Mouse (Mus musculus): ENCODE data around the gene Narf.

The Narf gene

DNA sequence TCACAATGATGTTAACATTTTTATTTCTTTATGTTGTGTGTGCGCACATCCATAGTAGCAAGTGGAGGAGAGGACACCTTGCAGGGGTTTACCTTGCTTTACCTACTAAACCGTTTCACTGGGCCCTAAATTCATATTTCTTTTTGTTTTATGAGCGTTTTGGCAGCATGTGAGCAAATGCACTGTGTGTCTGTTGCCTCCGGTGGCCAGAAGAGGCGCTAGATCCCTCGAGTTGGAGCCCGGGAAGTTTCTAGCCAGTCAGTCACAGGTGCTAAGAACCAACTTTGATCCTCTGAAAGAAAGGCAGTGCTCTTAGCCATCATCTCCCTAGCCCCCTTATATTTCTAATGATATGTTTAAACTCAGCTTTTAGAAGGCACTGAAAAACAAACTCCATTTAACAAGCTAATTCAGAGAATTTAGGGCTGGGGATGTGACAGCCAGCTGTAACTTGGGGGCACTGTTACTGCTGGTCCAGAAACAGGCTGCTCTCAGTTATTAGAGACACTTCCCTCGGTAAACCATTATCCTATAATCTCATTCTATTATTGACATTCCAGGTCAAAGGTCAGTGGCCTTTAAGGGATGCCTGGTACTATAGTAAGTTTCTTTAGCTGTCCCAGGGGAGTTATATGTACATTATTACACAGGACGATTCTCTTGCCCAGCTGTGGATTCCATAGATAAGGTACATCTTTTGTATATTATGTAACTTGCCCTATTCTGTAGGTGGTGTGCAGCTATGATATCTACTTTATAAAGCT lies 1.4 kb upstream of the Narf start:
- DNase-seq (ENCODE audit: low spot score), result no peak

DNA sequence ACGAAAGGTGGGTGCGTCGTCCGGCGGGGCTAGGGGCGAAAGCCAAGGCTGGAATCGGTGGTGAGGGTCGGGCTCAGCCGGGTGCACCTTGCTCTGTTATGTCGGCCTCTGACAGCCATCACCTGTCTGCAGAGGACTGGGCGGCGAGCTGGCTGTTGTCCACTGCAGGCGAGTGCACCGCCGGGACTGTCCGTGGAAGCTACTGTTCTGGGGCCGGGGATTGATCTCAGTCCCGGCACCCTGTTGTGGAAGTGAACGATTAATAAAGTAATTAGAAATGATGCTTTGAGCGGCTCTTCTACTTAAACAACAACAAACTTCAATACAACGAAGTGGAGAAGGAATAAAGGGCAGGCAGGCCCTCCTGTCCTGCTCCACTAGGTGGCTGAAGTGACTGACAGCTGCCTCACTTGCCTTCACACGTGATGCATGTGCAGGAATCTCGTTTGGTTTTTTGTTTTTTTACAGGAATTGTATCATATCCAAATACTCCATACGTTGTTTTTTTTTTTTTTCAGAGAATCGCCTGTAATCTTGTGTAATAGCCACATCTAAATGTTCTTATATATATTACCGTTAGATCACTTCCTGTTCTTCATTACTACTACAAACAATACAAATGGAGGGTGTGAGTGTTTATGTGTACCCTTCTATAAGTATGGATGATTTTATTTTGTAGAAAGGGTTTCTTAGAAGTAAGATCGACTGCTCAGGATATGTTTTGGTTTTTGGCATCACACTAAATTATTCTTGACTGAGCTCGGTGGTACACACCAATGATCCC lies 484 bp downstream of the Narf start:
- no peak for DNase-seq (ENCODE audit: low spot score)

DNA sequence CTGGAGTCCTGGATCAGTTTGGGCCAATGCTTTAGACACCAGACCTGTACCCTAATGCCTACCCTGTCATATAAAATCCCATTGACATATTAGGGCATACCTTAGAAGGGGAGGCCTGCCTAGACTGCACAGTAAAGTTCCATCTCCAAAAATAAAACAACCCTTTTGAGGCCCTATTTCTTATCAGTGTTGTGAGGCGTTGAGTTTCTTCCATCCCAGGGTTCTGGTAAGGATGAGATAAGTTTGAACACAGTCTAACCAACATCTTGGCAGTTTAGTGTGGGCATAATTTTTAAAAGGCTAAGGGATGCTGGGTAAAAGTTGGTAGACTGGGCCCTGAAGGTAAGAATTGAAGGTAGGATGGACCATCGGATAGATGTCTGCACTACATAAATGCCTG lies 2.6 kb downstream of the Narf start:
- DNase-seq (ENCODE audit: low spot score), result no peak

DNA sequence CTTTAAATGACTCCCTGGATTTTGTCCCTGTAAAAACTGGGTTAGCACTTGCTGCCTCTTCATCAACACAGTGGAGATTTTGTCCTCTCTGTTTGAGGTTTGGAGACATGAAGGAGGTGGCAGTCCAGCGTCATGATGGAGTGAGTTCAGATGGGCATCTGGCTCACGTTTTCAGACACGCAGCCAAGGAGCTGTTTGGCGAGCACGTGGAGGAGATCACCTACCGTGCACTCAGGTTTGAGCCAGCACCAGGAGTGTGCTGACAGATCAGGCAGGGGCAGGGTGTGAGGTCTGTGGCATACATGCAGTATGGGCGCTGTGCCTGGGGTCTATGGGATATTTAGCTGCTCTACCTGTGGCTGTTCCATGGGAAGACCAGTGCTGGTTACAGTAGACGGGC lies 13.1 kb downstream of the Narf start:
- no peak for DNase-seq (ENCODE audit: low spot score)

DNA sequence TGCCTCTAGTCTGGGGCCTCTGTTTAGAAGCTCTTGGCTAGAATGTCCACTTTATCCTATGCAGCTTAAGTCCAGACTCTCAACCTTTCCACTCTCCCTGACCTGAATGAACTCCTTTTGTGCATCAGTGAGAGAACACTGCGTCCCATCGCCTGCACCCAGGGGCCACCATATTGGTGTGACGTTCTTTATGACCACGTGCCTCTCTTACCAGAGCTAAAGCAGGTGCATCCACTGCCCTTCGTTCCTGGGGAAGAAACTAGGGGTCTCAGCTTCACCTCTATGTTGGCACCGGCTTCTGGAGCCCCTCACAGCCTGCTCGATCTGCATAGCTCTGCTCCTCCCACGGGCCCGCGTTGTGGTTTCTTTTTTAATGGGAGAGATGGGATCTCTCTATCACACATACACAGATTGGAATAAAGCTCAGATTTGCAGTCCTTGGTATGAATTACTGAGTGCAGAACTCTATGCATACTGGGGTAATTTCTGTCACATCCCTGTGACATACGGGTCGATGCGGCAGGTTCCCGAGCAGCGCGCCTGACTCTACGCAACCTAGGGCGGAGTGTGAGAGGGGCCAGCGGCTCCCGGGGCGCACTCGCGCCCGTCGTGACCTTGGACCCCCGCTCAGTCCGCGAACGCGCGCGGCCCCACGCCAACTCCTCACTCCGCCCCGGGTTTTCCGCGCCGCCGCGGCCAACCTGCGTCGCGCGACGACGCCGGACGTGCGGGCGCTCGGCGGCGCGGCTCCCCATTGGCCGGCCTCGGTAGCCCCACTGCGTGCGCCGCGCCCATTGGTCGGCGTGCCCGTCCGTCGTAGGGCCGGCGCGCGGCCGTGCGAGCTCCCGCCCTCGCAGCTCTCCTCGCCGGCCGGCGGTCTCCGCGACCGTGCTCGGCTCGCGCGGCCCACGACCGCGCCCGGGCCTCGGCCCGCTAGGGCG lies 22.4 kb downstream of the Narf start, which contains the start of gene Foxk2:
TSS of gene Foxk2 (plus strand) at position 831 of the 941 bp plus-strand sequence.
- peak; percentile 92 for DNase-seq (ENCODE audit: low spot score)

DNA sequence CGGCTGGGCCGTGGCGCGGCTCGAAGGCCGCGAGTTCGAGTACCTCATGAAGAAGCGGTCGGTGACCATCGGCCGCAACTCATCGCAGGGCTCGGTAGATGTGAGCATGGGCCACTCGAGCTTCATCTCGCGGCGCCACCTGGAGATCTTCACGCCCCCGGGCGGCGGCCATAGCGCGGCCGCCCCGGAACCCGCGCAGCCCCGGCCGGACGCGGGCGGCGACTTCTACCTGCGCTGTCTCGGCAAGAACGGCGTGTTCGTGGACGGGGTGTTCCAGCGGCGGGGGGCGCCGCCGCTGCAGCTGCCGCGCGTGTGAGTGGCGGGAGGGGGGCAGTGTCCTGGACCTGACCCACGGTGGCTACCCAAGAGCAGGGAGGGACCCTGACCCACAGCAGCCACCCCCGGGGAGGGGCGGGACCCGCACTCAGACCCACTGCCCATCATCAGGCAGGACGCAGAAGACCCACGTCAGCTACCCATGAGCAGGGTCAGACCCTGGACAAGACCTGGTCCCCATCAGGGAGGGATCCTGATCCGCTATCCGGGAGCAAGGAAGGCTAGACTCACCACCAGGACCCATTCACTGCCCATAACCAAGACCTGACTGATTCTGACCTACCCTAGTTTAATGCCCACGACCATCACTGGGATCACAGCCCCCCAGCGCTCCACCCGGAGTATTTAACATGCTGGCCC lies 23.3 kb downstream of the Narf start:
- peak; percentile 31 for DNase-seq (ENCODE audit: low spot score)

DNA sequence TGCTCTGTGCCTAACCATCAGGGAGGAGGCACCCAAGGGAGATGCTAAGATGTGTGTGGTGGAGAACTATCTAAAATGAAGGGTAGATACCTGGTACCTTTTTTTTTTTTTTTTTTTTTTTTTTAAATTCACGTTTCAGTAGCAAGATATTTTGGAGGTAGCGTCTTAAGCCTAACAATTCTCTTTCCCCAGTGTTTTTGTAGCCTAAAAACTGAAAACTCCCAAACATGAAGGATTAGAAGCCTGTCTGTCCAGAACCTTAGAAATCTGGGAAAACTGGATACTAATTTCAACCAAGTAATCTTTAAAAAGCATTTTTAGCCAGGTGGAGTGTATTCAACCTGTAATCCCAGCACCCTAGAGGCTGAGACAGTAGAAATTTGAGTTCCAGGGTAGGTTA lies 24.0 kb downstream of the Narf start:
- no peak for DNase-seq (ENCODE audit: low spot score)

DNA sequence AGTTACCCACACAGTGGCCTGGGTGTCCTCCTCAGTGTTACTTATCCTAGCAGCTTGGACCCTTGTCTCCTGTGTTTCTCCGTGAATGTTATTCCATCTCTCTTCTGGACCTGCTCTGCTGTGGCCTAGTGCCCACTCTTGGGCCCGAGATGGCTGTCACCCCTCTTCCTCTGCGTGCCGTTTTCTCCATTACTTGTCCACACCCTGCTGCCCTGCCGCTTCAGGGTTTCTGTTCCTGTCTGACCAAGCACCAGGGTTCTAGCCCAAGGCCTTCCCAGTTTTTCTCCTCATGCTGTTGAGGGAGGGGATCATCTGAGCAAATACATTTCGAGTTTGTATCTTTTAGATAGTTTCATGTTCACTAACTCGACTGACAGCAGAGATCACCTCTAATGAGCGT lies 40.5 kb downstream of the Narf start:
- no peak for DNase-seq (ENCODE audit: low spot score)

DNA sequence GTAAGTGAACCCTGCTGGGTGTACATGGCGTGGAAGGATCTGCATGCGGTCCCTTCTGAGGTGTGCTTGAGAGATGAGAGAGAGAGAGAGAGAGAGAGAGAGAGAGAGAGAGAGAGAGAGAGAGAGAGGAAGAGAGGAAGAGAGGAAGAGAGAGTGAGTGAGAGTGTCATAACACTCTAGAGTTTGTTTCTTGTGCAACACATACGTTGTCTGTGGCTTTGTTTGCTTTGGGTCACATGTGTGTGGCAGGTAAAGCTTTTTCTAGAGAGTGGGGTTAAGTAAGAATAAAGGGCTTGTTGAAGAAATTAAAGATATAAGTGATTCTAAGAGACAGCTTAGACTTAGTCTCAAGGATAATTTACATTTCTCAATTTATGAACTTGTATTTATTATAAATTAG lies 41.0 kb downstream of the Narf start:
- no peak for DNase-seq (ENCODE audit: low spot score)

DNA sequence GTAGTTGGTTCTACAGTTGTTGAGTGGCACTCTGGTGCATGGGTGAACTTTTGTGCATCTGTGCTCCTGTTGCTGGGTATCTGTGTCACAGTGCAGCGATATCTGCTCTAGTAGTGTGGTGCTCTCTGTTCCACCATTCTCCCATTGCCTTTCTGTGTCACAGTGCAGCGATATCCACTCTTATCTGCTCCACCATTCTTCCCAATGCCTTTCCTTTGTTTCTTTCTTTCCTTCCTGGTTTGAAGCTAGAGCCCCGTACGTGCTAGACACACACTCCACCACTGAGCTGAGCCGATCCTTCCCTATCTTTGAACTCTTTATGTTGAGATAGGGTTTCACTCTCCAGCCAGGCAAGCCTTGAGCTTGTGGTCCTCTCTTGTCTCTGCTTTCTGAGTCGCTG lies 45.9 kb downstream of the Narf start:
- no peak for DNase-seq (ENCODE audit: low spot score)

DNA sequence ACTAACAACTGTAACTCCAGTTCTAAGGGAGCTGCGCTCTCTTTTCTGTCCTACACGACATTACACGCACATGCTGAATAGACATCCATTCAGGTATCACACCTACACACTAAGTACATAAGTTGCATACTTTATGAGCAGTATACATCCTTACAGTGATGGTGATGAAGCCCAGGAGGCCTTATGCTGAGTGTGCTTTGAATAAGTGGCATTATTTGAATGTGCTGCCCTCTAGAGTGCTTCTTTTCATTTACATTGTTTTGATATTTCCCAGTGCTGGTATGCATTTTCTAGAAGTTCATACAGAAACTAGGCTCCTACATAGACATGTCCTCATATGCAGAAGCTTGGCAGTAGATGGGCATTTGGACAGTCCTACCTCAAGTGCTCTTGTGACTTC lies 52.8 kb downstream of the Narf start:
- no peak for DNase-seq (ENCODE audit: low spot score)

DNA sequence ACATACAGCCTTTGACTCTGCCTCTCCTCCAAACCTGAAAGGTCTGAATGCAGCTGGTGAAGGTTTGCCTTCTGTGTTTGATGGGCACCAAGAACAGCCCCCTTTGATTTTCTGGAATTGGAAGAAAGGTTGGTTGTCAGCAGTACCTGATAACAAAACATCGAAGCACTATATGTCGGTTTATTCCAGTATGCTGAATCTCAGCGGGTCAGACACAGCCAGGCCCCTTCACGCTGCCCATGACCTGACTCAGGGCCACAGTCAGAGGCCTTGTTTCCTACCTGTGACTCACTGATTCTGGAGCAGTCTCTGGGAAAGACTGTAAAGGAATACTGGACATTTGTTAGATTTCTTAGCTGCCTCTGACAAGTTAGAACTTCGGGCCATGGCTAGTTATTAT lies 57.7 kb downstream of the Narf start:
- no peak for DNase-seq (ENCODE audit: low spot score)

DNA sequence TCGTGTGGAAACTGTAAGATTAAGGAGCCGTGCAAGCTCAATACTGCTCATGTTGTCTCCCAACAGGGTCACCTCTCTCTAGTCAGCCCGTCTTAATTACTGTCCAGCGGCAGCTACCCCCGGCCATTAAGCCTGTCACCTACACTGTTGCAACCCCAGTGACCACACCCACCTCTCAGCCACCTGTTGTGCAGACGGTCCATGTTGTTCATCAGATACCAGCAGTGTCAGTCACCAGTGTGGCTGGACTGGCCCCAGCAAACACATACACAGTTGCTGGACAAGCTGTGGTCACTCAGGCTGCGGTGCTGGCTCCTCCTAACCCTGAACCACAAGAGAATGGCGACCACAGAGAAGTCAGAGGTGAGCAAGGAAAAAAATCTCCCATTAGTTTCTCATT lies 61.4 kb downstream of the Narf start:
- no peak for DNase-seq (ENCODE audit: low spot score)

DNA sequence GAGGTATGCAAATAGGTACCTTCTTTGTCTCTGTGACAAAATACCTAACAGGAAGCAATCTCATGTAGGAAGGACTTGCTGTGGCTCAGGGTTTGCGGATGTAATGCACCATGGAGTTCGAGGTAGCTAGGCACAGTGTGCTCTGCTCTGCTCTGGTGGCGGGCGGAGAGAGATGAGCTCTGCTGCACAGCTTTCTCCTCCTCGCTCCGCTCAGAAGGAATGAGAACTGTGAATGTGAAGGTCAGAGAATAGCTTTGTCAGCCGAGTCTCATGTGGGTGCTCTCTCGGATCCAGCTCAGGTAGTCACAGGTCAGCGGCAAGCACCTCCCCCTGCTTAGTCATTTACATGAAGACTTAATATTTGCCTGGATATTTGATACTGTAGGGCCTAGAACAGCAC lies 63.2 kb downstream of the Narf start:
- DNase-seq (ENCODE audit: low spot score), result no peak

DNA sequence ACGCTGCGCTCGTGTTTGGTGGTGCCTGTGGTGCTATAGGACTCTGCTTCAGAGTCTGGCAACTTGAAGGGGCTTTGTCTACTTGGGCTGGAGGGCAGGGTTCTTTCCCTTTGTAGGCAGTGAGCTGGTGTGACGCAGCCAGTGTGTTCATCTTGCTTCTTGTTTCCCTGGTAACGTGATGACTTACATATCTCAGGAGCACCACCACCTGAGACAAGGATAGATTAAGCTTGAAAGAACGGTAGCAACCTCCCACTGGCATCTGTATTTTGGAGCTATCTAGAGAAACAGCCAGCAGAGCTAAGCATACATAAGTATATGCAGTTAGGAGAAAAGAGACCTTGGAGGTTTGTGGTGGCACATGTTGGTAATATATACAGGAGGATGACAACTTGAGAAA lies 68.3 kb downstream of the Narf start:
- DNase-seq (ENCODE audit: low spot score), result no peak

All from urinary bladder, postnatal 25 days (tissue).